In the genomic region with DNA sequence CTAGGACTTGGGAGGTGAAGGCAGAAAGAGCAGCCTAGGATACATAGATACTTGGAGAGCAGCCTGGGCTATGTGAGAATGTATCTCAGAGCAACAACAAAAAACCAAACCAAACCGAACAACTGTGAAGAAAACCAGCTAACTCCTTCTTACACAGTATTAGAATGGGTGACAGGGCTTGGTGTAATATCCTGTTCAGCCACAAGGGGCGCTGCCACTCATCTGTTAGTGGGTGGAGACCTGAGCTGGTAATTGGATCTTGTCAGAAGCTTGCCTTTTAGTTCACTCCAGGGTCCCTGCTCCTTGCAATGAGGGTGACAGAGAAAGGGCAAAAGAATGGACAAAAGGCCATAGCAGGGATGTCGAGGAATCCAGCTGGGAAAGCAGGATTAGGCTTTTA, we compare ENCODE assay signal across 9 mouse cellular contexts. TPM values are rescaled to one million over a fixed set of nuclear protein-coding genes. Genes with fewer than 3 reads are reported as not detected.
DNase-seq lines count a peak whose midpoint lies in the region; ATAC-seq and TF ChIP-seq lines count a peak whose summit lies in the region.
"Had no signal": no experiment of that assay in that cellular context is flagged by ENCODE, and none has a peak within 500 bp of the region (broad histone marks: within the 10 kb centered on the region; RNA-seq: fewer than 3 reads in every experiment).

No protein-coding gene starts in this region.

- no peak overlapping the region for H3K9ac ChIP-seq in forebrain, embryonic 12.5 days
- H3K9ac ChIP-seq in forebrain, embryonic 11.5 days (ENCODE audit: low read length): no peak overlapping the region
- H3K9ac ChIP-seq in midbrain, embryonic 12.5 days (replicated peaks): no peak overlapping the region

- no peaks in the 10 kb centered on the region for H3K4me1 ChIP-seq in forebrain, embryonic 10.5 days
- H3K4me1 ChIP-seq in forebrain, embryonic 12.5 days: no peaks in the 10 kb centered on the region
- no peaks in the 10 kb centered on the region for H3K4me1 ChIP-seq in forebrain, embryonic 11.5 days (replicated peaks; ENCODE audit: control insufficient read depth, insufficient read depth, low read length)
- no peaks in the 10 kb centered on the region for H3K4me1 ChIP-seq in midbrain, embryonic 12.5 days

- no peak for ATAC-seq in forebrain, embryonic 12.5 days (ENCODE audit: low FRiP score)
- ATAC-seq in forebrain, embryonic 11.5 days (replicated peaks; ENCODE audit: low FRiP score): no peak; the same call in 1 of the 2 replicates
- peak; percentile 52; the same call in 1 of the 2 replicates for ATAC-seq in midbrain, embryonic 12.5 days (ENCODE audit: low FRiP score, low read depth)

- peaks cover 14% of the 10 kb centered on the region for H3K27me3 ChIP-seq in forebrain, embryonic 10.5 days (ENCODE audit: poor library complexity, severe bottlenecking)
- H3K27me3 ChIP-seq in forebrain, embryonic 12.5 days: no peaks in the 10 kb centered on the region
- H3K27me3 ChIP-seq in forebrain, embryonic 11.5 days (ENCODE audit: control insufficient read depth, insufficient read depth, low read length): no peaks in the 10 kb centered on the region
- H3K27me3 ChIP-seq in midbrain, embryonic 12.5 days: peaks cover 3% of the 10 kb centered on the region; the same call in 1 of the 2 replicates

- no peak overlapping the region for H3K4me3 ChIP-seq in forebrain, embryonic 10.5 days
- no peak overlapping the region for H3K4me3 ChIP-seq in forebrain, embryonic 12.5 days (replicated peaks)
- H3K4me3 ChIP-seq in forebrain, embryonic 11.5 days (ENCODE audit: low read depth, low read length): no peak overlapping the region
- H3K4me3 ChIP-seq in left cerebral cortex, adult 2 months: no peak overlapping the region
- no peak overlapping the region for H3K4me3 ChIP-seq in midbrain, embryonic 12.5 days
- H3K4me3 ChIP-seq: megakaryocyte, embryonic 14.5 days had no signal

- H3K9me3 ChIP-seq in forebrain, embryonic 10.5 days: no peaks in the 10 kb centered on the region
- no peaks in the 10 kb centered on the region for H3K9me3 ChIP-seq in forebrain, embryonic 12.5 days
- no peaks in the 10 kb centered on the region for H3K9me3 ChIP-seq in forebrain, embryonic 11.5 days (ENCODE audit: control insufficient read depth, low read length)
- H3K9me3 ChIP-seq in midbrain, embryonic 12.5 days: no peaks in the 10 kb centered on the region

- TF ChIP-seq CTCF in left cerebral cortex, adult 2 months (IDR thresholded peaks at IDR 0.05): peak; percentile 92

- no peak overlapping the region for H3K27ac ChIP-seq in forebrain, embryonic 10.5 days
- no peak overlapping the region for H3K27ac ChIP-seq in forebrain, embryonic 12.5 days
- no peak overlapping the region for H3K27ac ChIP-seq in forebrain, embryonic 11.5 days (ENCODE audit: low read depth, low read length)
- no peak overlapping the region for H3K27ac ChIP-seq in left cerebral cortex, adult 2 months
- H3K27ac ChIP-seq in midbrain, embryonic 12.5 days (replicated peaks): no peak overlapping the region

- H3K36me3 ChIP-seq in forebrain, embryonic 10.5 days (replicated peaks): no peaks in the 10 kb centered on the region
- no peaks in the 10 kb centered on the region for H3K36me3 ChIP-seq in forebrain, embryonic 12.5 days (replicated peaks)
- H3K36me3 ChIP-seq in forebrain, embryonic 11.5 days (ENCODE audit: control insufficient read depth, insufficient read depth, low read length): no peaks in the 10 kb centered on the region
- H3K36me3 ChIP-seq in midbrain, embryonic 12.5 days: no peaks in the 10 kb centered on the region

- WGBS in forebrain, embryonic 10.5 days: 27% methylated on average over 3 of the region's 3 CpGs
- WGBS in forebrain, embryonic 12.5 days: 25% methylated on average over 3 of the region's 3 CpGs
- 21% methylated on average over 3 of the region's 3 CpGs for WGBS in forebrain, embryonic 11.5 days
- 23% methylated on average over 3 of the region's 3 CpGs for WGBS in midbrain, embryonic 12.5 days

- intact Hi-C loops in left cerebral cortex, adult 2 months (cut with DNase I): loop anchor here (5.0 kb wide), 1 partner anchor 218 kb away; no protein-coding TSS in a partner anchor

- no peak overlapping the region for H3K4me2 ChIP-seq in forebrain, embryonic 12.5 days
- no peak overlapping the region for H3K4me2 ChIP-seq in forebrain, embryonic 11.5 days (ENCODE audit: low read depth, low read length, severe bottlenecking)
- no peak overlapping the region for H3K4me2 ChIP-seq in midbrain, embryonic 12.5 days (replicated peaks)

- DNase-seq in forebrain, embryonic 10.5 days (ENCODE audit: extremely low spot score, low spot score): peak; percentile 83
- peak; percentile 58 for DNase-seq in c-Kit-positive CD71-positive TER-119-negative erythroid progenitor cells, embryonic 14.5 days (ENCODE audit: low read depth)
- peak; percentile 89 for DNase-seq in forebrain, embryonic 11.5 days (ENCODE audit: low spot score)
- DNase-seq in induced T-regulatory cell, adult 2 months (ENCODE audit: low read depth): peak; percentile 79
- DNase-seq in left cerebral cortex, adult 2 months (ENCODE audit: extremely low spot score in 1 of 2, low spot score in 2 of 2): peak; percentile 58 to 73
- peak; percentile 67 to 75 for DNase-seq in spleen, postnatal 36 days (ENCODE audit: low spot score in 2 of 2)

RNA-seq across cellular contexts. Expression of a gene that starts 26.4 kb away (rescaled TPM):
- polyA plus RNA-seq in forebrain, embryonic 10.5 days (2016; fragmentation: Nextera tagmentation; extraction: Ambion mirVana): not detected in 2 replicates
- not detected in 2 replicates for polyA plus RNA-seq in forebrain, embryonic 12.5 days (2016; fragmentation: Nextera tagmentation; extraction: Ambion mirVana)
- not detected in 2 replicates for polyA plus RNA-seq in forebrain, embryonic 11.5 days (2014; fragmentation: Nextera tagmentation; extraction: Ambion mirVana)
- total RNA-seq in left cerebral cortex, adult 2 months (2021): not detected
- polyA plus RNA-seq in midbrain, embryonic 12.5 days (2016; fragmentation: Nextera tagmentation; extraction: Ambion mirVana): 0.09 TPM in 1 of 2 replicates, not detected in the other

RNA-seq across cellular contexts. Expression of a gene that starts 30.5 kb away (rescaled TPM):
- polyA plus RNA-seq in forebrain, embryonic 10.5 days (2016; fragmentation: Nextera tagmentation; extraction: Ambion mirVana): not detected in 2 replicates
- polyA plus RNA-seq in forebrain, embryonic 12.5 days (2016; fragmentation: Nextera tagmentation; extraction: Ambion mirVana): not detected in 2 replicates
- not detected in 2 replicates for polyA plus RNA-seq in forebrain, embryonic 11.5 days (2014; fragmentation: Nextera tagmentation; extraction: Ambion mirVana)
- not detected for total RNA-seq in left cerebral cortex, adult 2 months (2021)
- polyA plus RNA-seq in midbrain, embryonic 12.5 days (2016; fragmentation: Nextera tagmentation; extraction: Ambion mirVana): not detected in 2 replicates

RNA-seq across cellular contexts. Expression of a gene that starts 47.4 kb away (rescaled TPM):
- not detected in 2 replicates for polyA plus RNA-seq in forebrain, embryonic 10.5 days (2016; fragmentation: Nextera tagmentation; extraction: Ambion mirVana)
- polyA plus RNA-seq in forebrain, embryonic 12.5 days (2016; fragmentation: Nextera tagmentation; extraction: Ambion mirVana): not detected in 2 replicates
- polyA plus RNA-seq in forebrain, embryonic 11.5 days (2014; fragmentation: Nextera tagmentation; extraction: Ambion mirVana): not detected in 2 replicates
- total RNA-seq in left cerebral cortex, adult 2 months (2021): not detected
- polyA plus RNA-seq in midbrain, embryonic 12.5 days (2016; fragmentation: Nextera tagmentation; extraction: Ambion mirVana): not detected in 2 replicates
